Mouse (Mus musculus) intestine, embryonic 16.5 days (tissue): ENCODE results near the gene Ociad2. TPM values are rescaled to one million over a fixed set of nuclear protein-coding genes. Genes with fewer than 3 reads are reported as not detected.

Experiments
- ATAC-seq: fragments of 200-750 bp; cut with Nextera tagmentation; 2 replicates; pipeline ENCODE4 v1.8.0; 2017; ENCODE audit warnings: moderate TSS enrichment, moderate library complexity
- H3K27ac ChIP-seq: fragments of 300-500 bp; sonication (generic); 2 replicates; pipeline ENCODE4 v1.5.1; 2014; ENCODE audit warnings: mild to moderate bottlenecking, low read length
- H3K27me3 ChIP-seq: fragments of 300-500 bp; sonication (generic); replicated peaks from 2 replicates; pipeline ENCODE4 v1.6.1; 2014; ENCODE audit warnings: low read length, control low read depth, mixed read lengths; ENCODE audit not compliant: control insufficient read depth, insufficient read depth
- H3K36me3 ChIP-seq: fragments of 300-500 bp; sonication (generic); 2 replicates; pipeline ENCODE4 v1.6.1; 2014; ENCODE audit warnings: low read length, control low read depth; ENCODE audit not compliant: control insufficient read depth, insufficient read depth
- H3K4me1 ChIP-seq: fragments of 300-500 bp; sonication (generic); 2 replicates; pipeline ENCODE4 v1.6.1; 2014; ENCODE audit warnings: low read length, control low read depth, mixed read lengths; ENCODE audit not compliant: control insufficient read depth, insufficient read depth
- H3K4me2 ChIP-seq: fragments of 300-500 bp; sonication (generic); 2 replicates; pipeline ENCODE4 v1.6.1; 2014; ENCODE audit warnings: low read depth, low read length, control low read depth
- H3K4me3 ChIP-seq: fragments of 300-500 bp; sonication (generic); 2 replicates; pipeline ENCODE4 v1.5.1; 2014; ENCODE audit warnings: mild to moderate bottlenecking, low read length
- H3K9ac ChIP-seq: fragments of 300-500 bp; sonication (generic); 2 replicates; pipeline ENCODE4 v1.6.1; 2014; ENCODE audit warnings: low read depth, low read length
- H3K9me3 ChIP-seq: fragments of 300-500 bp; sonication (generic); 2 replicates; pipeline ENCODE4 v1.6.1; 2016; ENCODE audit warnings: low read length, control low read depth; ENCODE audit not compliant: control insufficient read depth
- WGBS: fragments of 180-500 bp; shearing (Covaris S2); extraction: QIAGEN DNeasy Blood & Tissue Kit; methylation state at CpG from one replicate; pipeline ENCODE4 v1.1.7; 2014; 5-methylcytosine and 5-hydroxymethylcytosine counted together
- polyA plus RNA-seq: library from polyadenylated mRNA; unstranded; fragments of >200 nt; fragmentation: Nextera tagmentation; extraction: Ambion mirVana; gene quantifications from 2 replicates; pipeline ENCODE4 v1.2.1, GENCODE M21; 2015

The Ociad2 gene
- polyA plus RNA-seq, 1 experiment from 2014 or later = 273 TPM

DNA sequence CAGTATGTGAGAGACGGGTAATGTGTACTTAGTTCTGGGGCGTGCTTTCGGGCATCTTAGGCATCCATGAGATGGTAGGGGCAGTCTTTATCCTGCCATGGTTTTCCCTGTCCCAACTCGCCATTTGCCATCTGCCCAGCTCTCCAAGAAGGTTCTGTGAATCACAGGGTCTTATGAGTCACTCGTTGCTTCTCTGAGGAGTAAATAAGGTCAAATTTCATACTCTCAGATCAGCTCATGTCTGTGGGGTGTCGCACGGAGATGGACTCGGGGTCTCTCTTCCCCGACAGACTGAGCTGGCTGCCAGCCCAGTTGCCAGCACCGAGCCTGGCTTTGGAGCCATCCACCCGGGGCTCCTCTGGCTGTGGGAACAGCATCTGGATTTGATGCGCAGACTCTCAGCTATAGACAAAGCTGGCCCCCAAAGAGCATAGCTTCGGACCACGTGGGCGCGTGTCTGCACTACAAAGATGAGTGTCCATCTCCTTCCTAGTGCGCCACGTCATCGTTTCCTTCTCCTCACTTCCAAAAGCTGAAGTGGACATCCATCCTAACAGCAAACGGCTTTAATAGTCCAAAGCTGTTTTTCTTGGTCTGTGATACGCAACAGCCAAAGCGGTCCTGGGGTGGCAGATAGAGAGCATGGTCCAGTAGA is 2.0 kb upstream of the Ociad2 start:
- H3K9me3 ChIP-seq = no peaks in the 10 kb centered on the region
- H3K36me3 ChIP-seq = no peaks in the 10 kb centered on the region
- no peak overlapping the region for H3K27ac ChIP-seq
- WGBS = 83% methylated on average over 22 of the region's 22 CpGs
- H3K4me3 ChIP-seq = no peak overlapping the region
- no peaks in the 10 kb centered on the region for H3K27me3 ChIP-seq
- ATAC-seq = no peak
- H3K4me2 ChIP-seq = no peak overlapping the region
- no peak overlapping the region for H3K9ac ChIP-seq
- peaks cover 5% of the 10 kb centered on the region for H3K4me1 ChIP-seq

DNA sequence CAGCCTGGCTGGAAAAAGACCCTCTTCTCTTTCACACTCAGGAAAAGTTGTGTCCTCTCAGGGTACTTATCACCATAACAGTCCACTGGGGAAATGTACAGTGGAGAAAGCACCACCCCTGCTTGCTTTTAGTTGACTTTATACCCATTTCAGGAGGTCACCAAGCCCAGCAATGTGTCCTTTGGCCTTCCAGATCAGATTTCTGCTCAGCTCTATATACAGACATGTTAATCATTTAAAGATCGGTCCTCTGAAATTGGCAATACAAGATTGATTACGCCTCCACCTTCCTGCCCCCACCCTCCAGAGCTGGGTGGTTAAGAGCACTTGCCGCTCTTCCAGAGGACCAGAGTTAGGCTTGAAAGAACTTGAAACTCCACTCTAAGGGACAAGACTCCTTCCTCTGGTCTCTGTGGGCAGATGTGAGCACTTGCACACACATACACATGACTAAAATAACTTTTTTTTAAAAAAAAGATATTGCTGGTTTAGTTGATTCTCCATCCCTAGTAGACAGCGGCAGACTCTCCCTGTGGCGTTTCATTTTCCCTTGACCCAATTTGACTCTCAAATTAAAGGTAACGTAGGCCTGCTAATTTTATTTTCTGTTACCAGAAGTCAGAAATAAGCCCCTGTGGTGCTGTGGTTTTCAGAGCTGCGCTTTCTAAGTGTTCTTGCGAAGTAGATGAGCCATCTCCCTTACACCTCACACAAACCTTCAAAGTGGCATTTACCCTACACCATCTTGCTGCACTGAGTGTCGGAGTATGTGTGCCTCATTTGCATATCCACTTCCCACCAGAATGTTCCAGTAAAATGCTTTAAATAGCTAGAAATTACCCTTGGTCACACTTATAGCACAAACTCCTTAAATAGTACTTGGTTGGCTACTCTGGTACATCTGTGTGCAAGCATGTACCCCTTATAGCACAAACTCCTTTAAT is 777 bp downstream of the Ociad2 start:
- Histone ChIP-seq H3K9ac (no peak overlapping the region), H3K4me1 (peaks cover 14% of the 10 kb centered on the region), H3K36me3 (no peaks in the 10 kb centered on the region), H3K27ac (peak overlapping the region; percentile 46), H3K9me3 (no peaks in the 10 kb centered on the region), H3K4me3 (no peak overlapping the region), H3K4me2 (no peak overlapping the region), H3K27me3 (no peaks in the 10 kb centered on the region)
- WGBS = 78% methylated on average over 9 of the region's 9 CpGs
- ATAC-seq = peak; percentile 7; the same call in 1 of the 2 replicates

DNA sequence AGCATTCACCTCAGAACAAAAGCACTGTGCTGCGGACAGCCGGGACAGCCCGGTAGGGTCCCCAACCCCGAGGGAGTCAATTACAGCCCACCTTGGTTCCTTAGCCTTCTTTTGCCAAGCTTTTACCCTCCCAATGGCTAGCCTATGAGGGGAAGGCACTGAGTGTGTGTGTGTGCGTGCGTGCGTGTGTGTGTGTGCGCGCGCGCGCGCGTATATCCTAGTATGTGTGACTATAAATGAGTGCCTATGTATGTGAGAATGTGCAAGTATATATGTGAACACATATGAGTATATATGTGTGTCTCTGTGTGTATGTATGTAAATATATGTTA is 2.0 kb downstream of the Ociad2 start:
- no peaks in the 10 kb centered on the region for H3K27me3 ChIP-seq
- H3K4me2 ChIP-seq = peak overlapping the region; percentile 80
- peak overlapping the region; percentile 94 for H3K27ac ChIP-seq
- peak overlapping the region; percentile 82 for H3K9ac ChIP-seq
- peak; percentile 10; the same call in 1 of the 2 replicates for ATAC-seq
- peak overlapping the region; percentile 63 for H3K4me3 ChIP-seq
- H3K4me1 ChIP-seq = peaks cover 18% of the 10 kb centered on the region
- H3K9me3 ChIP-seq = no peaks in the 10 kb centered on the region
- no peaks in the 10 kb centered on the region for H3K36me3 ChIP-seq
- 52% methylated on average over 14 of the region's 14 CpGs for WGBS

DNA sequence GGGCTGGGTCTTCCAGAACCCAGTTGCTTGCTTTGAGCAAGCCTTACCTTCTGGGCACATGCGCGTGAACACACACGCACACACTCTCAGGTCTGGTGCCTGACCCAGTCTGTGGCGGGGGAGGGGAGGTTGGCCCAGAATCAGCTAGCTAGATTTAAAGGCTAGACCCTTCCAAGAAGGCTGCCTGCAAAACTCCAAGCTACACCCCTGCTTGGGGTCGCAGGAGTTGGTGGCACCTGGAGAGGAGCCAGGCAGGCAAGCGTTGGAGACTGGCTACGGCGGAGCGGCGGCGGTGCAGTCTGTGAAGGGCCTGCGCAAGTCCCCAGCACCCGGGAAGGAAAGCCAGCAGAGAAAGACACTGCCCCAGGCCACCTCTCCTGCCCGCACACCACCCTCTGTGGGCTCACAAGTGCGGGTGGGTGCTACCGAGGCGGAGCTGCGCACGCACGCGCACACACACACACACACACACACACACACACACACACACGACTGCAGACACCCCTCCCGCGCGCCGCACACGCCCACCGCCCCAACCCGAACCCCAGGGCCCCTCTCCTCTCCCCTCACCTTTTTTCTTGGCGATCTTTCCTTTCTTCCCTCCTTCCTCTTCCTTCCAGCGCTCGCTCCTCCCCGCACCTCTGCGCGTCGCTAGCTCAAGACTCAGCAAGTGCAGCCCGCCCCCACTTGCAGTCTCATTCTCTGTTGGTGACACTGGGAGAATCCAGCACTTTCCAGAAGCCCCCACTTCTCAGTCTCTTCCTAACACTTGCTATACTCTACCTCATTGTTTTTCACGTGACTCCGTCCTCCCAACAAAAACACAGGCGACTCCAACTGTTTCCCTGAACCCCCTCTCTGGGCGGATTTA is 2.6 kb downstream of the Ociad2 start:
- peak overlapping the region; percentile 94 for H3K27ac ChIP-seq

DNA sequence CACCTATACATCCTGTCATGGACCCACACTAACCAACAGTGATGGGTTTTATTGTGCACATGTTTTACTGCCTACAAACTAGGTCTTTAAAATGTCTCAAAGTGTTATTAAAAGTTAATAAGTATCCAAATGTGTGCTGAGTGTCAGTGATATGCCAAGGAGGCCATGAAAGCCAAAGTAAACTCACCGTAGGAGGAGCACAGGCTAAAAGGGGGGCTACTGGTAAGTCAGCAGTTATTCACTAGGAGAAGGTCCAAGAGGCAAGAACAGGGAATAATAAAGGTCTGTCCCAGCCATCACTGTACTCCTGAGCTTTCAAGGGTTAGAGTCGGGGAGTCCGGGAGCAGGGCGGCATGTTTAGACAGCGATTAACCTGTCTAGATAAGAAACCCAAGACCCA is 4.4 kb downstream of the Ociad2 start:
- H3K36me3 ChIP-seq = no peaks in the 10 kb centered on the region; the same call in 1 of the 2 replicates
- peak overlapping the region; percentile 94 for H3K27ac ChIP-seq
- no peaks in the 10 kb centered on the region for H3K9me3 ChIP-seq
- peaks cover 19% of the 10 kb centered on the region for H3K4me1 ChIP-seq
- no peaks in the 10 kb centered on the region for H3K27me3 ChIP-seq
- H3K4me3 ChIP-seq = peak overlapping the region; percentile 63
- peak; percentile 72 for ATAC-seq
- 46% methylated on average over 5 of the region's 5 CpGs for WGBS
- peak overlapping the region; percentile 82; the same call in 1 of the 2 replicates for H3K9ac ChIP-seq
- peak overlapping the region; percentile 80 for H3K4me2 ChIP-seq

More for the DNA sequence above, 2.6 kb downstream of the Ociad2 start:
- Histone ChIP-seq H3K4me3 (peak overlapping the region; percentile 63), H3K27me3 (no peaks in the 10 kb centered on the region), H3K4me2 (peak overlapping the region; percentile 80), H3K4me1 (peaks cover 18% of the 10 kb centered on the region), H3K9ac (peak overlapping the region; percentile 82), H3K9me3 (no peaks in the 10 kb centered on the region), H3K36me3 (no peaks in the 10 kb centered on the region)
- ATAC-seq = peak; percentile 51
- 6% methylated on average over 26 of the region's 41 CpGs for WGBS

DNA sequence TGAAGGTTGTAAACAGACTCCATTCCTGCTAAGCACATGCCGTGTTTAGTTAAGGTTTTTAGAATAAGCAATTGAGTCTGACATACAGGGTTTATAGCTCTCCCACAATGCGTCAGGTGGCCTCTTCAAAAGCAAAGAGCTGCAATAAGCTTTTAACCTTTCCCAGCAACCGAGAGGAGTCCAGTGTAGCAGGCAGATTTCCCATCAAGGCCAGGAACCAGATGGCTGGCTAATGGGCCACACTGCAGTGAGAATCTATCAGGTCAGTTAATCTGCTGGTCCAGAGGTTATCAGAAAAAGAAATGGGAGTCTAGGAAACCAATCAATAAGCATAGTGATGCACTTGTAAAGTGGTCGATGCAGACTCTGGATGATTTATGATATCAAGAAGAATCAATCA is 9.8 kb downstream of the Ociad2 start:
- H3K36me3 ChIP-seq = no peaks in the 10 kb centered on the region; the same call in 1 of the 2 replicates
- 15% methylated on average over 4 of the region's 4 CpGs for WGBS
- peak; percentile 47; the same call in 1 of the 2 replicates for ATAC-seq

DNA sequence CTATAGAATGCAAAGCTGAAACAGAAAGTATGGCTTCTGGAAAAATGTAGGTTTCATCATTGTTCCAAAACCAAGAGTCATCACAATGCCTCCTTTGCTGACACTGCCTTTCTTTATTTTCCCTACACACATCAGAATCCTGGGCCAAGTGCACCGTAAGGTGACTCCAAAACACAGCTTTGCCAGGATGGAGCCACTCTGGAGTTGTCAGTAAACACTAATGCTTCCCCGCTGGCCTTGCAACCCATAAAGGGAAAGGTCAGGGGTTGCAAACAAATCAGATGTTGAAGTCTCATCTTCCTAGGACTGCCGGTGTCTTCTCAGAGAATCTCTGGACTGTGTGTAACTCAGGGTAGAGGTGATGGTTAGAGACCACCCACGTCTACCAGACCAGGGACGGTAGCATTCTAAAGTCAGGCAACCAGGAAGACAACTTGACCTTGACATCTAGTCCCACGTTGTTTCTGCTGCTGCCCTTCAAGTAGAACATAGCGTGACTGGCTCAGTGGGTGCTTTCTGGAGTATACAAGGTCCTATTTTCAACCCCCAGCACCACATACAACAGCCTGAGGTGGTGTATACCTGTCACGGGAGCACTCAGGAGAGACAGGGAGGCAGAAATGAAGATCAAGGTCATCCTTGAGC is 16.2 kb downstream of the Ociad2 start:
- Histone ChIP-seq H3K4me1 (peaks cover 6% of the 10 kb centered on the region; the same call in 1 of the 2 replicates), H3K27ac (no peak overlapping the region), H3K9ac (no peak overlapping the region), H3K4me2 (no peak overlapping the region), H3K4me3 (no peak overlapping the region), H3K27me3 (no peaks in the 10 kb centered on the region), H3K9me3 (no peaks in the 10 kb centered on the region), H3K36me3 (no peaks in the 10 kb centered on the region)
- 66% methylated on average over 8 of the region's 8 CpGs for WGBS
- ATAC-seq = no peak

More for the DNA sequence above, 9.8 kb downstream of the Ociad2 start:
- no peak overlapping the region for H3K9ac ChIP-seq
- H3K4me1 ChIP-seq = peaks cover 21% of the 10 kb centered on the region
- no peak overlapping the region for H3K27ac ChIP-seq
- no peaks in the 10 kb centered on the region for H3K27me3 ChIP-seq
- H3K4me3 ChIP-seq = no peak overlapping the region
- no peaks in the 10 kb centered on the region for H3K9me3 ChIP-seq
- no peak overlapping the region for H3K4me2 ChIP-seq

DNA sequence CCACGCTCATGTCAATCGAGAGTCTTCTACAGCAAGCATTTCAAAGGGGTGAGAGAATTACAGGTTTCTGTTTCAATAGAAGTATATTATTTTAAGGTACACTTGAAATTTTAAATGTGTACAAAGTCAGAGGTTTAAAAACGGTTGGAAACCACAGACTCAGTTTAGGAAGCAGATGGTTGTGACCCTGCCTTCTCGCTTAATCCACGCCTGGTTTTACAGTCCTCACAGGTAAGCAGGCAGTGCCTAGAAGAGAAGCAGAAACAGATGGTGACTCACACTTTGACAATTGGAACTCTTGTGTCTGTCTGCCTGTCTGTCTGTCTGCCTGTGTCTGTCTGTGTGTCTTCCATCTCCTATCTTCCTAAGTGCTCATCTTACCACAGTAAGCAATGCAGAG is 17.2 kb downstream of the Ociad2 start:
- H3K4me3 ChIP-seq = no peak overlapping the region
- no peak overlapping the region for H3K9ac ChIP-seq
- H3K4me2 ChIP-seq = no peak overlapping the region
- no peak for ATAC-seq
- no peak overlapping the region for H3K27ac ChIP-seq
- no peaks in the 10 kb centered on the region for H3K36me3 ChIP-seq
- no peaks in the 10 kb centered on the region for H3K9me3 ChIP-seq
- H3K4me1 ChIP-seq = no peaks in the 10 kb centered on the region; the same call in 1 of the 2 replicates
- no peaks in the 10 kb centered on the region for H3K27me3 ChIP-seq
- WGBS = 80% methylated on average over 5 of the region's 5 CpGs
